Mouse (Mus musculus) heart, postnatal 0 days (tissue): ENCODE measurements around the gene Unc80. TPM values are rescaled to one million over a fixed set of nuclear protein-coding genes. Genes with fewer than 3 reads are reported as not detected.

Source experiments
- ATAC-seq: fragments of 200-750 bp; cut with Nextera tagmentation; 2 replicates; pipeline ENCODE4 v1.8.0; 2017; ENCODE audit warnings: low read depth, moderate number of reproducible peaks, moderate library complexity; ENCODE audit not compliant: insufficient read depth
- DNase-seq: peaks from one replicate; pipeline ENCODE4 v3.0.0-alpha.2; 2016; ENCODE audit warnings: low spot score
- H3K27ac ChIP-seq: fragments of 300-500 bp; sonication (generic); 2 replicates; pipeline ENCODE4 v1.5.1; 2014; ENCODE audit warnings: low read depth, mild to moderate bottlenecking
- H3K27me3 ChIP-seq: fragments of 300-500 bp; sonication (generic); 2 replicates; pipeline ENCODE4 v1.6.1; 2014; ENCODE audit warnings: low read length, mixed read lengths; ENCODE audit not compliant: control insufficient read depth, insufficient read depth
- H3K36me3 ChIP-seq: fragments of 300-500 bp; sonication (generic); replicated peaks from 2 replicates; pipeline ENCODE4 v1.6.1; 2014; ENCODE audit warnings: low read length, mixed read lengths; ENCODE audit not compliant: control insufficient read depth, insufficient read depth
- H3K4me1 ChIP-seq: fragments of 300-500 bp; sonication (generic); 2 replicates; pipeline ENCODE4 v1.6.1; 2014; ENCODE audit warnings: antibody characterized with exemption; ENCODE audit not compliant: control insufficient read depth, insufficient read depth
- H3K4me2 ChIP-seq: fragments of 300-500 bp; sonication (generic); 2 replicates; pipeline ENCODE4 v1.6.1; 2014; ENCODE audit warnings: low read depth, mild to moderate bottlenecking, low read length, moderate library complexity
- H3K4me3 ChIP-seq: fragments of 300-500 bp; sonication (generic); 2 replicates; pipeline ENCODE4 v1.5.1; 2014; ENCODE audit warnings: low read depth, low read length
- H3K9ac ChIP-seq: fragments of 300-500 bp; sonication (generic); replicated peaks from 2 replicates; pipeline ENCODE4 v1.6.1; 2014; ENCODE audit warnings: low read depth, low read length, mixed read lengths
- H3K9me3 ChIP-seq: fragments of 300-500 bp; sonication (generic); replicated peaks from 2 replicates; pipeline ENCODE4 v1.6.1; 2016; ENCODE audit warnings: low read length; ENCODE audit not compliant: control insufficient read depth
- CTCF ChIP-seq: IDR thresholded peaks from 2 replicates; pipeline ENCODE4 v1.5.1; 2016; ENCODE audit warnings: antibody characterized with exemption, control low read depth, low read depth
- EP300 ChIP-seq: IDR thresholded peaks from 2 replicates; pipeline ENCODE4 v1.6.1; 2016; ENCODE audit warnings: antibody characterized with exemption, low read depth
- WGBS: fragments of 180-500 bp; shearing (Covaris S2); extraction: QIAGEN DNeasy Blood & Tissue Kit; methylation state at CpG from one replicate; pipeline ENCODE4 v1.1.7; 2014; 5-methylcytosine and 5-hydroxymethylcytosine counted together
- polyA plus RNA-seq: library from polyadenylated mRNA; unstranded; fragments of >200 nt; fragmentation: Nextera tagmentation; extraction: Ambion mirVana; gene quantifications from 2 replicates; pipeline ENCODE4 v1.2.1, GENCODE M21; 2015
- total RNA-seq: library from RNA; depleted of rRNA; stranded (reverse); fragments of >200 nt; gene quantifications from 2 replicates; pipeline ENCODE4 v1.2.3, GENCODE M21; 2014; ENCODE audit warnings: low replicate concordance

The Unc80 gene
- total and polyA plus RNA-seq, 2 experiments from 2014 or later, result 0.04 TPM

DNA sequence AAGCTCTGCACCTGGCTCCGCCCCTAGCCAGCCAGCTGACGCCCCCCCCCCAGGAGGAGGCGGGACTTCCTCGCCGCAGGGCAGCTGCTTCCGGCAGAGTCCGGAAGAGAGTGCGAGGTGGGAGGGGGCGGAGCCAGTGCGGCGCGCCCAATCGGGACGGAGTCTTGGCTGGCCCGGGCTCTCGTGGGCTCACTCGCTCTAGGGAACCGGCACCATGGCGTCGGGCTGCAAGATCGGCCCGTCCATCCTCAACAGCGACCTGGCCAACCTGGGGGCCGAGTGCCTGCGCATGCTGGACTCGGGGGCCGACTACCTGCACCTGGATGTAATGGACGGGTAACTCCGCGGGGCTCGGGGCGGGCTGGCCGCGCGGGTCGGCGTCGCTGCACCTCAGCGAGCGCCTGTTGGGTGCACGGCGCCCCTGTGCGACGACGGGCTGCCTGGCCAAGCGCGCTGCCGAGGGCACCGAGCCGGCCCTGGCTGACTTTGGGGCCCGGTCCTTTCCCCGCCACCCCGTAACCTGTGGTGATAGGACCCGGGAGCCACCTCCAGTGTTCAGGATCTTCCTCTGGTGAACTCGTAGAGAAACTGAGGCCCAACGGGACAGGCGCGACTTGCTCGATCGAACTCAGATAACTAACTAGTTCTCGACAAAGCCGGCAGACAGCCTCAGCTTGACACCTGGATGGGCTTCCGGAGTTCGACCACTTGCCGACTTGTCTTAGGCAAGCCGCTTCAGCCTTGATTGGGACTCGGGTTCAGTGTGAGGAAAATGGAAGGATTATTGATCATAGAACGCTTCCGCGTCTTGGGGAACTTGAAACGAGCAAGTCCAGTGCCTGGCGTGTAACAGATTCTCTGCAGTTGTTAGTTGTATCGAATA, 232.8 kb downstream of the Unc80 start, which contains the start of gene Rpe:
Rpe (plus strand) TSS at position 139 of the 883 bp plus-strand sequence.
- Histone ChIP-seq H3K4me1 (peaks cover 6% of the 10 kb centered on the region), H3K4me2 (peak within 1 kb of the TSS; percentile 95), H3K27ac (peak within 1 kb of the TSS; percentile 84), H3K36me3 (no peaks in the 10 kb centered on the region; the same call in 1 of the 2 replicates), H3K27me3 (no peaks in the 10 kb centered on the region), H3K9ac (peak within 1 kb of the TSS; percentile 82), H3K9me3 (no peaks in the 10 kb centered on the region), H3K4me3 (peak within 1 kb of the TSS; percentile 97)
- no peak for TF ChIP-seq EP300
- ATAC-seq (peak; percentile 100), DNase-seq (peak; percentile 92)
- WGBS, result under 1% methylated on average over 60 of the region's 73 CpGs

DNA sequence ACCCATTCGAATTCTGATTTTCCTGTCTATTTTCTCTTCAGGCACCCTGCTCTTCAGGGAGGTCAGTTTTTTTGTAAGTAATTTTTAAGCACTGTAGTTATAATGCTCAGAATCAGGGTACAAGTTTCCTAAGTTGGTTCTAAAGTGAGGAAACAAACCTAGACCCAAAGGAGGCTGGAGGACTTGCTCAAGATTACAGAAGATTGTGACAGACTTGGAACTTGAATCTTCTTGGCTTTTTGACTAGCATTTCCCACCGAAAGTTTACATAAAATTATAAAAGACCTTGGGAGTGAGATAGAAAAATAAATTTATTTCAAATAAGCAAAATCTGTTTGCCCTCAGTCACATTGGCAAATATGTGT, 233.4 kb downstream of the Unc80 start:
- TF ChIP-seq EP300, result no peak
- TF ChIP-seq CTCF, result no peak
- Histone ChIP-seq H3K4me3 (peak overlapping the region; percentile 97), H3K36me3 (no peaks in the 10 kb centered on the region; the same call in 1 of the 2 replicates), H3K9me3 (no peaks in the 10 kb centered on the region), H3K4me1 (peaks cover 6% of the 10 kb centered on the region), H3K4me2 (peak overlapping the region; percentile 95), H3K9ac (peak overlapping the region; percentile 82), H3K27ac (peak overlapping the region; percentile 84; the same call in 1 of the 2 replicates), H3K27me3 (no peaks in the 10 kb centered on the region)
- no peak for ATAC-seq
- DNase-seq, result no peak
- 25% methylated on average over 2 of the region's 2 CpGs for WGBS

DNA sequence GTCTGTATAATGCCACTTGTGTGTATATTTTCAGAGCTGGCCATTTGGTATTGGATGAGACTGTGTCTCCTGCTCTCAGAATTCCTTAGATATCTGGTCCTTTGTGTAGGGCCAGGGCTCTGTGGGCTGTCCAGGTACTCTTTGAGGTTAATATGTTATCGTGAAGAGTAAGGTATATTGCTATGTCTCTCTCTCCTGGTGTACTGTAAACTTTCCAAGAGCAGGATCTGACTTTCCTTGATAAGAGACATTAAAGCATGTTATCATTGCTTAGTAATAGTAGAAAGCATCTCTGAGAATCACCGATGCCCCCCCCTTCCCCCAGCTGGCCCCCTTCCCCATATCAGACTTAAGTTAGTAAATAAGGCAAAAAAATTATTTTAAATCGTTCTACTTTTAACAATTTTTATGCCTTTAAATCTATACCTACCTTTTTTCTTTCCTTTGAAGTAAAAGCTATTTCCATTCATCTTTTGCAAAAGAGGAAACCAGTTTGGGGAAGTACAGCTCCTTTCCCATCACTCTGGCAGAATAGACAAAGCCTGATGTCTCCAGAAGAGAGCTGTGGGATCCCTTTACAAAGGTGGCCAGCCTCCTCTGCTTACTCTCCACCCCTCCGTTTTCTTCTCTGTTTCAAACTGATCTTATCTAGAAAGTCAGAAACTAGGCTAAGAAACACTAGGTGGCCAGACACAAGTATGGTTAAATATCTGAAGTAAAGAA, 234.6 kb downstream of the Unc80 start:
- ATAC-seq (no peak), DNase-seq (no peak)
- no peaks in the 10 kb centered on the region; the same call in 1 of the 2 replicates for H3K36me3 ChIP-seq
- TF ChIP-seq CTCF (no peak), EP300 (no peak)
- WGBS, result 68% methylated on average over 4 of the region's 4 CpGs
- 0 out of 2 replicates have a peak overlapping the region, but pooled peaks have one; percentile 82 for H3K9ac ChIP-seq
- H3K4me2 ChIP-seq, result no peak overlapping the region
- peaks cover 6% of the 10 kb centered on the region for H3K4me1 ChIP-seq
- no peak overlapping the region for H3K4me3 ChIP-seq
- no peaks in the 10 kb centered on the region for H3K27me3 ChIP-seq
- H3K27ac ChIP-seq, result no peak overlapping the region
- no peaks in the 10 kb centered on the region for H3K9me3 ChIP-seq

DNA sequence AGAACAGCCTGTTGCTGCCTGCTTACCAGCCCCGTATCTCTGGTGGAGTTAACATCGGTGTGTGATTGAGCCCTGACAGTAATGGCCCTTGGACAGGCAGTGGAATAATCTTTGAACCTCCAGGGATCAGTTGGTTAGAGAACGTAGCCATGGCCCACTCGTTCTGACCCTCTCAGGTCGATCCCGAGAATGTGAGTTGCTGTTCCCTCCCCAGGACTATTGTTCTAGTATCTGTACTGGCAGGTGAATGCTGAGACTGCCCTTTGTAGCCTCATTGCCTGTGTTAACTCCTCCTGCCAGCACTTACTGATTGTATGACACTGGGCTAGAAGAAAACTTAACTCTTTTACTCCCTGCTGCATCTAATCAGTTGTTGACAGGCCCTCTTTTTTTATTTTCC, 236.4 kb downstream of the Unc80 start:
- Histone ChIP-seq H3K4me3 (no peak overlapping the region), H3K27ac (no peak overlapping the region), H3K4me2 (no peak overlapping the region), H3K36me3 (peaks cover 6% of the 10 kb centered on the region; the same call in 1 of the 2 replicates), H3K4me1 (peaks cover 6% of the 10 kb centered on the region), H3K9me3 (no peaks in the 10 kb centered on the region), H3K9ac (no peak overlapping the region), H3K27me3 (no peaks in the 10 kb centered on the region)
- ATAC-seq (no peak), DNase-seq (no peak)
- WGBS, result 24% methylated on average over 6 of the region's 6 CpGs
- TF ChIP-seq EP300 (no peak), CTCF (no peak)

DNA sequence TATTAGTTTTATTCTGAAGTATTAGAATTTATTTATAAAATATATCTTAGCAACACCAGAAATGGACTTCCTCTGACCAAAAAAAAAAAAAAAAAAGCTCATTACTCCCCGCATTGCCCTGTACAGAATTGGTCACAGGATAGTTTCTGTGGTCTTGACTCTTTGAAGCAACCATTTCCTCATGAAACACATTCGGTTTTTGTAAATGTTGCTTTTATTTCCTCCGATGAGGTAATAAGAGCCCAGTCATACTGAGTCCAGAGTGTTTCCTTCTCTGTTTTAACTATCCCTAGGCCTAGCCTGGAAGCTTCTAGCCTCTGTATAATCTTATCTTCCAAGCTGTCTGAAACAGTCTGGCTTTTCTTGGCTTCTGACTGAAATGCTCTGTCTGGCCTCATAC, 244.7 kb downstream of the Unc80 start:
- WGBS, result 88% methylated on average over 3 of the region's 3 CpGs
- Histone ChIP-seq H3K9ac (no peak overlapping the region), H3K4me2 (no peak overlapping the region), H3K4me3 (no peak overlapping the region), H3K4me1 (no peaks in the 10 kb centered on the region), H3K36me3 (peaks cover 40% of the 10 kb centered on the region), H3K27ac (no peak overlapping the region), H3K27me3 (no peaks in the 10 kb centered on the region), H3K9me3 (no peaks in the 10 kb centered on the region)
- TF ChIP-seq CTCF (no peak), EP300 (no peak)
- DNase-seq, result no peak
- no peak for ATAC-seq
